Mouse (Mus musculus) hindbrain, embryonic 12.5 days (tissue): ENCODE measurements around the gene Kazald1. TPM values are rescaled to one million over a fixed set of nuclear protein-coding genes. Genes with fewer than 3 reads are reported as not detected.

ENCODE experiments used
- polyA plus RNA-seq: library from polyadenylated mRNA; unstranded; fragments of >200 nt; fragmentation: Nextera tagmentation; extraction: Ambion mirVana; gene quantifications from 2 replicates; pipeline ENCODE4 v1.2.1, GENCODE M21; 2016

Kazald1 gene
- polyA plus RNA-seq, 1 experiment from 2014 or later = 14.1 TPM

Other genes starting within 250 kb of the Kazald1 start
- gene Slf2, start 144.1 kb upstream of the Kazald1 start, polyA plus RNA-seq = 41.1 and 41.2 TPM in 2 replicates
- gene Sema4g, start 86.1 kb upstream of the Kazald1 start, polyA plus RNA-seq = 10.6 and 11.4 TPM in 2 replicates
- gene Twnk, start 69.6 kb upstream of the Kazald1 start, polyA plus RNA-seq = 19.7 and 21.7 TPM in 2 replicates
- gene Mrpl43, start 68.8 kb upstream of the Kazald1 start, polyA plus RNA-seq = 79.4 and 81.6 TPM in 2 replicates
- gene Lzts2, start 60.8 kb upstream of the Kazald1 start, polyA plus RNA-seq = 71.0 and 72.1 TPM in 2 replicates
- 0.72 and 0.81 TPM in 2 replicates for gene Pdzd7, start 29.5 kb upstream of the Kazald1 start, polyA plus RNA-seq
- 38.2 and 41.6 TPM in 2 replicates for gene Sfxn3, start 27.7 kb upstream of the Kazald1 start, polyA plus RNA-seq
- 6.5 and 12.4 TPM in 2 replicates for gene Tlx1, start 75.4 kb downstream of the Kazald1 start, polyA plus RNA-seq
- 10.8 and 18.8 TPM in 2 replicates for gene Lbx1, start 160.6 kb downstream of the Kazald1 start, polyA plus RNA-seq